Mouse (Mus musculus) ES-Bruce4 (cell line): ENCODE data around the gene Tmppe. TPM values are rescaled to one million over a fixed set of nuclear protein-coding genes. Genes with fewer than 3 reads are reported as not detected.

Experiments used
- H3K27ac ChIP-seq: 2 replicates; pipeline ENCODE4 v1.5.1; 2012; ENCODE audit warnings: low read length, inconsistent platforms; ENCODE audit not compliant: insufficient read depth
- H3K27me3 ChIP-seq: 2 replicates; pipeline ENCODE4 v1.6.1; 2012; ENCODE audit warnings: mild to moderate bottlenecking, low read length, inconsistent platforms; ENCODE audit not compliant: control insufficient read depth, poor library complexity, insufficient read depth, severe bottlenecking
- H3K36me3 ChIP-seq: 2 replicates; pipeline ENCODE4 v1.6.1; 2012; ENCODE audit warnings: inconsistent platforms, mild to moderate bottlenecking, low read length, moderate library complexity; ENCODE audit not compliant: control insufficient read depth, poor library complexity, insufficient read depth, severe bottlenecking
- H3K4me1 ChIP-seq: one replicate; pipeline ENCODE4 v1.8.1; 2011; ENCODE audit warnings: low read length; ENCODE audit not compliant: control insufficient read depth, insufficient read depth
- H3K4me3 ChIP-seq: 2 replicates; pipeline ENCODE4 v1.5.1; 2011; ENCODE audit warnings: low read depth, mild to moderate bottlenecking, low read length
- H3K9ac ChIP-seq: 2 replicates; pipeline ENCODE4 v1.6.1; 2012; ENCODE audit warnings: low read depth, mild to moderate bottlenecking, inconsistent platforms; ENCODE audit not compliant: poor library complexity, severe bottlenecking
- H3K9me3 ChIP-seq: replicated peaks from 2 replicates; pipeline ENCODE4 v1.6.1; 2012; ENCODE audit warnings: mild to moderate bottlenecking, low read length, inconsistent platforms; ENCODE audit not compliant: control insufficient read depth, poor library complexity, insufficient read depth, severe bottlenecking
- CTCF ChIP-seq: IDR thresholded peaks from one replicate; pipeline ENCODE4 v1.8.1; 2011; ENCODE audit warnings: low read depth, low read length
- EP300 ChIP-seq: IDR thresholded peaks from 2 replicates; pipeline ENCODE4 v1.6.1; 2011; ENCODE audit warnings: low read depth, low read length; ENCODE audit not compliant: insufficient read depth
- POLR2A ChIP-seq: IDR thresholded peaks from one replicate; pipeline ENCODE4 v1.8.1; 2011; ENCODE audit warnings: low read length; ENCODE audit not compliant: insufficient read depth
- polyA plus RNA-seq: library from polyadenylated mRNA; stranded (reverse); fragments of >200 nt; gene quantifications from 2 replicates; pipeline ENCODE4 v1.2.4, GENCODE M21; 2011; ENCODE audit warnings: low read depth; ENCODE audit not compliant: missing spikeins, insufficient read depth, insufficient read length

The Tmppe gene
- polyA plus RNA-seq, 1 experiment: 7.3 TPM

DNA sequence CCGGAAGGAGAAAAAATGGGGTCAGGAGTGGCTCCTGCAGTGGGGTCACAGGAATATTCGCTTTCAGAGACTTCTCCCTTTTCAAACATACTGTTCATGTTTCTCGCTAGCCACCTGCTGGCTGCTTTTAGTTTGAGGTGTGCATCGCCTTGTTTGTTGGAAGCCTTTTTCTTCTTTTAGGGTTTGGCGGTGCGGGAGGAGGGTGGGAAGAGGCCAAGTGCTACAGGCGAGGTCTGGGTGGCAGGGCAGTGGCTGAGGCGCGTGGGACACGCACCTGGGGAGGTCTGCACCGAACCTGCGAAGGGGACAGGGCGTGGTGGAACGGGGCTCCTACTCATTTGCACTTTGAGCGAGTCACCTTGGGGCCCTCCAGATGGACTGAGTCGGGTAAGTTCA lies 778 bp downstream of the Tmppe start:
- TF ChIP-seq CTCF: no peak
- TF ChIP-seq POLR2A: no peak
- no peak for TF ChIP-seq EP300
- no peaks in the 10 kb centered on the region for H3K9me3 ChIP-seq

GRCm38 (mm10) chr9:114407676-114408075 lies 6.8 kb downstream of the Tmppe start:
- TF ChIP-seq CTCF: no peak
- Histone ChIP-seq H3K9ac (no peak overlapping the region), H3K27me3 (no peaks in the 10 kb centered on the region), H3K36me3 (peaks cover 25% of the 10 kb centered on the region), H3K4me3 (no peak overlapping the region), H3K27ac (no peak overlapping the region), H3K4me1 (no peaks in the 10 kb centered on the region), H3K9me3 (no peaks in the 10 kb centered on the region)

More for the DNA sequence above, 778 bp downstream of the Tmppe start:
- Histone ChIP-seq H3K4me1 (no peaks in the 10 kb centered on the region), H3K4me3 (peak overlapping the region; percentile 86), H3K27ac (0 out of 2 replicates have a peak overlapping the region, but pooled peaks have one; percentile 5), H3K9ac (peak overlapping the region; percentile 77), H3K36me3 (peaks cover 12% of the 10 kb centered on the region), H3K27me3 (no peaks in the 10 kb centered on the region)

DNA sequence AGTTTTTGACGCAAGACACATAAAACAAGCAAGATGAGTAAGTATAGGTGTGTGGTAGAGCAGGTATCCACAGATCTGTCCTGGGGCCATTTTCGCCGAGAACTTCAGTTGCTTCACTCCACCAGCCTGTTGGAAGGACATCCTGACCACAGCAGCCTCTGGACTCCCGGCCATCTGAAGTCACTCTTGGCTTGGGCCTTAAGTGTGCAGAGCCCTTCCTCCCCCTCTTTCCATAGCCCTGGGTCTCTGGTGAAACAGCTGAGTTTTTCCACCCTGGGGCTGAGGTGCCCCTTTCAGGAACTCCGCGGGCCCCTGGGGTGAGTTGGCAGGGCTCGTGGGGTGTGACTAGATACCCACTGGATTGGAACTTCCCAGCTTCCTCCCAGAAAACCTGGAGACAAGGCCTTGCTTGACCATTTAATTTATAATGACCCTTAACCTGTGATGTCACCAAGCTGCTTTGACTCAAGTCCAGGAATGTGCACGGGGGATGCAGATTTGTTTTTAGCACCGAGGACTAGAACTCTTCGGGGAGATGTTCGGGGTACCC lies 9.5 kb downstream of the Tmppe start:
- Histone ChIP-seq H3K9me3 (no peaks in the 10 kb centered on the region), H3K4me1 (no peaks in the 10 kb centered on the region), H3K27me3 (no peaks in the 10 kb centered on the region), H3K9ac (no peak overlapping the region), H3K36me3 (peaks cover 23% of the 10 kb centered on the region), H3K4me3 (no peak overlapping the region), H3K27ac (no peak overlapping the region)
- TF ChIP-seq CTCF (no peak), EP300 (no peak), POLR2A (no peak)

- Histone ChIP-seq H3K36me3 (peaks cover 15% of the 10 kb centered on the region), H3K27me3 (no peaks in the 10 kb centered on the region)
- no peak for TF ChIP-seq CTCF
- no peak for TF ChIP-seq POLR2A
Observed at GRCm38 (mm10) chr9:114411295-114411694, 10.4 kb downstream of the Tmppe start.

GRCm38 (mm10) chr9:114412406-114412805 lies 11.5 kb downstream of the Tmppe start:
- H3K9me3 ChIP-seq: no peaks in the 10 kb centered on the region
- H3K9ac ChIP-seq: no peak overlapping the region
- no peak overlapping the region for H3K27ac ChIP-seq
- H3K36me3 ChIP-seq: peaks cover 9% of the 10 kb centered on the region
- no peaks in the 10 kb centered on the region for H3K27me3 ChIP-seq
- TF ChIP-seq POLR2A: no peak
- no peak for TF ChIP-seq CTCF
- TF ChIP-seq EP300: no peak
- H3K4me3 ChIP-seq: no peak overlapping the region
- H3K4me1 ChIP-seq: no peaks in the 10 kb centered on the region

More at GRCm38 (mm10) chr9:114411295-114411694, 10.4 kb downstream of the Tmppe start:
- no peaks in the 10 kb centered on the region for H3K4me1 ChIP-seq
- H3K9me3 ChIP-seq: no peaks in the 10 kb centered on the region
- H3K4me3 ChIP-seq: no peak overlapping the region
- H3K9ac ChIP-seq: no peak overlapping the region
- no peak overlapping the region for H3K27ac ChIP-seq

GRCm38 (mm10) chr9:114413866-114414265 lies 13.0 kb downstream of the Tmppe start:
- H3K9ac ChIP-seq: no peak overlapping the region
- H3K9me3 ChIP-seq: no peaks in the 10 kb centered on the region
- H3K36me3 ChIP-seq: peaks cover 9% of the 10 kb centered on the region
- H3K4me1 ChIP-seq: no peaks in the 10 kb centered on the region
- no peak overlapping the region for H3K27ac ChIP-seq
- no peak overlapping the region for H3K4me3 ChIP-seq
- TF ChIP-seq POLR2A: no peak
- no peak for TF ChIP-seq EP300
- TF ChIP-seq CTCF: no peak
- H3K27me3 ChIP-seq: no peaks in the 10 kb centered on the region
